Mouse (Mus musculus) MEL-GATA-1-ER (cell line): Measurements from ENCODE around the gene Klk7.

Source experiments
- DNase-seq: peaks from one replicate; pipeline ENCODE4 v3.0.0-alpha.2; 2012; ENCODE audit warnings: low read depth; ENCODE audit errors: extremely low read depth

Klk7 gene

GRCm38 (mm10) chr7:43796355-43796754, 14.7 kb upstream of the Klk7 start:
- DNase-seq = no peak

- no peak for DNase-seq
These were observed 13.7 kb upstream of the Klk7 start, which contains the start of gene Klk8 for GRCm38 (mm10) chr7:43797333-43797769. Gene Klk8 (plus strand): TSS chr7:43797577.

- DNase-seq = no peak
These were observed 13.1 kb upstream of the Klk7 start for GRCm38 (mm10) chr7:43797844-43798462.

- DNase-seq = no peak
These were observed 11.2 kb upstream of the Klk7 start for GRCm38 (mm10) chr7:43799876-43800275.

GRCm38 (mm10) chr7:43815211-43815610, 4.1 kb downstream of the Klk7 start:
- DNase-seq = no peak

DNA sequence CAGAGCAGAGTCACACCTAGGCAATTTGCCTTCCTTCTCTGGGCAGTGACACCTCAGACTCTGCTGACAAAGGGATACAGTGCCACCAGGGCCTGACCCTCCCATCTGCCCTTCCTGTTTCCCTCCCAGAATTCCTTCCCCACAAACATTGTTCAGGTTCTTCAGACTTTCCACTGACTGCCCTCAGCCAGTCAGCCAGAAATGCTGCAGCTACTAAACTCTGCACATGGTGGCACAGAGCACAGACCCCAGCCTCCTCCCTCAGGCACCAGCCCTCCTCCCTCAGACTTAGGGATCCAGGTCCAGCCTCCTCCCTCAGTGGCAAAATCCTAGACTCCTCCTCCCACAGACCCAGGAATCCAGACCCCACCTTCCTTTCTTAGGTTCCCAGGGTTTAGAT, 5.7 kb downstream of the Klk7 start:
- DNase-seq = no peak

DNA sequence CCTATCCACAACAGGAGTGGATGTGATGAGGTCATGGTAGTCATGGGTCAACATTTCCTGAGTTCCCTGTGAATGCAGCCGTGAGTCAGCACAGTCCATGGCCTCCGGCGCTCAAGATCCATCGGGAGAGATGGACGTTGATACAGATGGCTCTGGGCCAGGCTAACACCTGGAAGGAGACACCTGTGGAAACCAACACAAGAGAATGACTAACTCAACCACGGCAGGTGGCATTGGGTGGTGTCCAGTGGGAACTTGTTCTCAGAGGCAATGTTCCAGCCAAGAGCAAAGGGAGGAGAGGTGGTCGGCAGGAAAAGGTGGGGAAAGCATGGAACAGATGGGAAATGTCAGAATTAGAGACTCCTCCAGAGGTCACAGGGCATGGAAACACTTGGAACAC, 10.5 kb downstream of the Klk7 start:
- DNase-seq = no peak

GRCm38 (mm10) chr7:43824199-43824598, 13.1 kb downstream of the Klk7 start, which contains the start of gene Klk6:
Gene Klk6 (plus strand): TSS chr7:43824499.
- no peak for DNase-seq

DNA sequence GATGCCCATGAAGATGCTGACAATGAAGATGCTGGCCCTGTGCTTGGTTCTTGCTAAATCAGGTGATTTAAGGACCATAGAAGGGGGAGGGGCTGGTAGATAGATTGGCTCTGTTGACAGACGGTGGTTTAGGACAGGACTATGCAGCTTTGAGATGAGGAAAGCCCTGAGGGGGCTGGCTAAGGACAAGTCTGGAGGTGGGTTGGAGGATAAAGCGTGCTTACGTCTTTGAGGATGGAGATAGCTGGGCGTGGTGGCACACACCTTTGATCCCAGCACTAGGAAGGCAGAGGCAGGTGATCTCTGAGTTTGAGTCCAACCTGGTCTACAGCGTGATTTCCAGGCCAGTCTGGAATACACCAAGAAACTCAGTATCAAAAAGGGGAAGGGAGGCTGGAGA, 15.0 kb downstream of the Klk7 start:
- DNase-seq = no peak

DNA sequence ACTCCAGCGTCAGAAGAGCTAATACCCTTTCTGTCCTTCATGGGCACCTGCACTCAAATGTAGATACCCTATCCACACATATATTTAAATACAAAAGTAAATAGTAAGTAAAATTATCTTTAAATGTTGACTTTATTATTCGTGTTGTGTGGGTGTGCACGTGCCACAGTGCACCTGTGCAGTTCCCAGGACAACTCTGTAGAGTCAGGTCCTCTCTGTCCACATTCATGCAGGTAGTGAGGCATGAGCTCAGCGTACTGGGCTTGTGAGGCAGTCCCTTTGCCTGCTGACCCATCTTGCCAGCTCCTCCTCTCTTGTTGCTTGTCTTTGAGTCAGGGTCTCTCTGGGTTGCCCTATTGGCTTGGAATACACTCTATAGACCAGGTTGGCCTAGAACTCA, 16.6 kb downstream of the Klk7 start:
- DNase-seq = no peak

DNA sequence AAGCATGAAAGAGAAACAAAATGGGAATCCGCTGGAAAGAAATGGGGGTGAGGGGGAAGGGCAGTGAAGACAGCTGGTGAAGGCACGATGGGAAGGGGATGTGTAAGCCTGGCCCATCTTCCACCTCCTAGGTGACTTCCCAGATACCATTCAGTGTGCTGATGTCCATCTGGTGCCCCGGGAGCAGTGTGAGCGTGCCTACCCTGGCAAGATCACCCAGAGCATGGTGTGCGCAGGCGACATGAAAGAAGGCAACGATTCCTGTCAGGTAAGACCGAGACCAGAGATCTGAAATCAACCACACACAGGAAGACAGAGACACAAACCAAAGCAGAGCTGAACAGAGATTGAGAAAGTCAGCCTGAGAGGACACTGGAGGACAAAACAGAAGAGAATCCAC, 17.9 kb downstream of the Klk7 start:
- no peak for DNase-seq

GRCm38 (mm10) chr7:43841701-43842100, 30.6 kb downstream of the Klk7 start, which contains the start of gene Klk5:
Gene Klk5 (plus strand): TSS chr7:43841971.
- no peak for DNase-seq

- DNase-seq = no peak
These were observed 32.7 kb downstream of the Klk7 start for GRCm38 (mm10) chr7:43843801-43844200.

DNA sequence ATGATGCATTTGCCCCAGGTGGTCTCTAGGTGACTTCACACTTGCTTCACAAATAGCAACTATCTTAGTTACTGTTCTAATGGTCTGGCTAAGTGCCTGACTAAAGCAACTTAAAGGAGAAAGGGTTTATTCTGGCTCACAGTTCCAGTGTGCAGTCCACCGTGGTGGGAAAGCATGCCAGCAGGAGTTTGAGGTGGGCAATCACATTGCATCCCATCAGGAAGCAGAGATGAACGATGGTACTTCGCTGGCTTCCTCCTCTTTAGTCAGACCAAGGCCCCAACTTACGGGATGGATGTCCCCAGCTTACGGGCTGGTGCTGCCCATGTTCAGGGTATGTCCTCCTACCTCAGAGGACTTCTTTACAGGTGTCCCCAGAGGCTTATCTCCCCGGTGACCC, 40.5 kb downstream of the Klk7 start:
- no peak for DNase-seq

- DNase-seq = no peak
These were observed 43.7 kb downstream of the Klk7 start for GRCm38 (mm10) chr7:43854642-43855380.

DNA sequence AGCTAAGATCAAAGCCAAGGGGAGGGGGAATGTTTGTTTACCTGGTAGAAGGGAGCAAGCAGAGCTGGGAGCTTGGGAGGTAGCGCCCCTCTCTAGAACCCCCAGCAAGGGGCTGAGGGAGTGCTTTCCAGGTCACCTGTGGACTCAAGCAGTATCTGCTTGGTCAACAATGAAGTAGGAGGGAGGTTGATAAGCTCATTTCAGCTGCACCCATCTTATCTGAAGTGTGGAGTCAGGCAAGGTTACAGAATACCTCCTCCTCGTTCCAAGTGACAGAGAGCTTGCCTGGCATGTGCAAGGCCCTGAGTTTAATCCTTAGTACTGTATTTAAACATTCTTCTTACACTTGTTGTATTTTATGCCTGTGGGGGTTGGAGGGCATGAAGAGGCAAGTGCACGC, 44.6 kb downstream of the Klk7 start:
- no peak for DNase-seq

GRCm38 (mm10) chr7:43856307-43856706, 45.2 kb downstream of the Klk7 start:
- DNase-seq = no peak

- DNase-seq = no peak
These were observed 46.4 kb downstream of the Klk7 start for GRCm38 (mm10) chr7:43857501-43857900.

DNA sequence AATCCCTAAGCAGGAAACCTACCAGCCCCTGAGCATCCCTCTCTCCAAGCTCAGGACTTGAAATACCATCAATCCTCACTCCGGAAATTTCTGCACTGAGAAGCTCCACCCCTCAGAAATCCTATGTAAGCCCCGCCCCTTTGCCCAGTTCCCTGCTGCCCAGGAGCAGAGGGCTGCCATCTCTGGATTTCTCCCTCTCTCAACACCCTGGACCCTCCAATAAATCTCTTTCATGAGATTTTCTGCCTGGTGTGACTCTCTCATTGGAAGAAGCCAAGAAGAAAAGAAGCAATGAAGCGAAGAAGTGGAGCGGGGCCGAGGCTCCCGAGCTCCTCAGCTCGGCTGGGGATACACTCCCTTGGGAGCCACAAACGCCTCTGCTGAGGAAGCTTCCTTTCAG, 49.3 kb downstream of the Klk7 start:
- DNase-seq = no peak
